Mouse (Mus musculus) Patski (cell line): ENCODE data around the gene Pan2. TPM values are rescaled to one million over a fixed set of nuclear protein-coding genes. Genes with fewer than 3 reads are reported as not detected.

Source experiments
- ATAC-seq: fragments of 100-300 bp; one replicate; pipeline ENCODE4 v1.8.0; 2021
- CTCF ChIA-PET: fragments of 350-600 bp; sonication (Branson Sonifier 250); formaldehyde crosslinking; loops from one replicate; lab custom pipeline; 2022; ENCODE audit warnings: inconsistent platforms; lab: Charles Lee
- POLR2A ChIA-PET: fragments of 350-600 bp; sonication (Branson Sonifier 250); formaldehyde crosslinking; loops from one replicate; lab custom pipeline; 2022; ENCODE audit warnings: antibody characterized with exemption, inconsistent platforms; lab: Charles Lee
- DNase-seq: peaks from one replicate; pipeline ENCODE4 v3.0.0-alpha.2; 2011; ENCODE audit warnings: low read depth, low spot score
- H3K27me3 ChIP-seq: fragments of 371-371 bp; one replicate; pipeline ENCODE4 v1.5.1; 2021
- CTCF ChIP-seq: fragments of 100-300 bp; IDR thresholded peaks from one replicate; pipeline ENCODE4 v1.5.1; 2021
- in situ Hi-C: fragments of 300-500 bp; cut with MboI; formaldehyde crosslinking; loops from 3 replicates; pipeline ENCODE4 v1.11.1; 2018; ENCODE audit warnings: low pct_unique_long_range_greater_than_20kb, mixed read lengths
- polyA plus RNA-seq: library from polyadenylated mRNA; unstranded; gene quantifications from one replicate; pipeline ENCODE4 v1.2.3, GENCODE M21; 2021

The Pan2 gene
- polyA plus RNA-seq, 1 experiment from 2014 or later = 20.3 TPM

DNA sequence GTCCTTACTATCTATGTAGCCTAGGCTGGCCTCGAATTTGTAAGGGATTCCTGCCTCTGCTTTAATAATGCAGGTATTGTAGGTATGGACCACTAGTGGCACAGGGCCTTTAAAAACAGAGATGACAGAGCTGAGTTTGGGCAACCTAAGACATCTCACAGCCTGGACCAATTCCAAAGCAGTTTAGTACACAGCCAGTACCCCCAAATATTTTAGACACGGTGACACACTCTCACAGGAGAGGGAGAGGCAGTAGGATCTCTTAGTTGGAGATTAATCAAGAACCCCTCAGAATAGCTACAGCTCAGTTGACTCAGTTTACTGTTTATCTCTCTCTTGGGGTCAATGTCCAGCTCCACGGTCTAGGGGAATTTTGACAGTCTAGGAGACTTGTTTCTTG is 778 bp upstream of the Pan2 start:
- POLR2A ChIA-PET = interaction anchor here (1.3 kb wide), 1 partner anchor 10 kb away, joined by 7 read pairs; no protein-coding TSS in a partner anchor
- in situ Hi-C loops = no loop called here
- DNase-seq (no peak), ATAC-seq (no peak)
- H3K27me3 ChIP-seq = no peaks in the 10 kb centered on the region
- no peak for TF ChIP-seq CTCF
- CTCF ChIA-PET = interaction anchor here (1.0 to 1.3 kb wide), 2 partner anchors 17 to 20 kb away, joined by 3 read pairs; partner anchors contain the start of gene Cnpy2

DNA sequence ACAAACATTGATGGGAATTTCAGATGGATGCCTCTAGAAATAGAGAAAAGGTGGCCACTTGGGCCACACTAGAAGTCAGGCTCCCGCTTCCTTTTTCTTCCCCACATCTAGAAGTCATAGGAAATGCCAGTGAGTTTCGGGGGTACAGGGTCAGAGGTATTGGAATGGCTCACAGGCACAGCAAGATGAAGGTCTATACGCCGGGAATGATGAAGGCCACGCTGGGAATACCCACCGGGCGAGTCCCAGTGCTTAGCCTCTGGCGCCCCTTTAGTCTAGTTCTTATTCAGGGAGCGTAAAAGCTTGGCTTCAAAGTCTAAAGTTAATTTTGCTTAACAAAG is 380 bp upstream of the Pan2 start:
- no peak for DNase-seq
- TF ChIP-seq CTCF = no peak
- in situ Hi-C loops = no loop called here
- ChIA-PET POLR2A (interaction anchor here (1.3 kb wide), 1 partner anchor 11 kb away, joined by 7 read pairs; no protein-coding TSS in a partner anchor), CTCF (interaction anchor here (1.3 to 2.3 kb wide), 2 partner anchors 17 to 20 kb away, joined by 3 to 5 read pairs; partner anchors contain the start of gene Cnpy2)
- no peaks in the 10 kb centered on the region for H3K27me3 ChIP-seq
- no peak for ATAC-seq

DNA sequence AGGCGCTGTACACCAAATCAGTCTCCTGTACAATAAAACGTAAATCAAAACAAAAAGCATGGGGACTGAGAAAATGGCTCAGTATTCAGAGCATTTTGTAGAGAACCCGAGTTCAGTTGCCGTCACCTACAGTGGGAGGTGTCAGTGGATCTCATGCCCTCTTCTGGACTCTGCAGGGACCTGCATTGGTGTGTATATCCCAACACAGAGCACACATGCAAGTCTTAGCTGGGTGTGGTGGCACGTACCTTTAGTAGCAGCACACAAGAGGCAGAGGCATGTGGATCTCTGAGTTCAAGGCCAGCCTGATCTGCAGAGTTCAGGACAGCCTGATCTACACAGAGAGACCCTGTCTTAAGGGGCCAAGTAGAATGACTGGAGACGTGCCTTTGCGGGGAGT is 6.5 kb downstream of the Pan2 start:
- ATAC-seq = no peak
- no peak for TF ChIP-seq CTCF
- POLR2A ChIA-PET = no interaction called here
- in situ Hi-C loops = no loop called here
- CTCF ChIA-PET = interaction anchor here (0.9 kb wide), 1 partner anchor 26 kb away, joined by 3 read pairs; no protein-coding TSS in a partner anchor
- no peak for DNase-seq
- no peaks in the 10 kb centered on the region for H3K27me3 ChIP-seq

DNA sequence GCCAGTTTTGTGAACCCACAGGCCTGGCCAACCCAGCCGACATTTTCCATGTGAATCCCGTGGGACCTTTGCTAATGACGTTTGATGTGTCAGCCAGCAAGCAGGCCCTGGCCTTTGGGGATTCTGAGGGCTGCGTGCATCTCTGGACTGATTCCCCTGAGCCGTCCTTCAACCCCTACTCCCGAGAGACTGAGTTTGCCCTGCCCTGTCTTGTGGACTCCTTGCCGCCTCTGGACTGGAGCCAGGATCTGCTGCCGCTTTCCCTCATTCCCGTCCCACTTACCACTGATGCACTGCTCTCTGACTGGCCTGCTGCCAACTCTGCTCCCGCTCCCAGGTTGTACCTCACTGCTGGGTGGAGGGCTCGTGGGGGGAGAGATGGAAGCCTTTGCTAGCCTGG is 7.0 kb downstream of the Pan2 start:
- no peaks in the 10 kb centered on the region for H3K27me3 ChIP-seq
- DNase-seq (no peak), ATAC-seq (no peak)
- ChIA-PET CTCF (no interaction called here), POLR2A (no interaction called here)
- in situ Hi-C loops = no loop called here
- no peak for TF ChIP-seq CTCF

DNA sequence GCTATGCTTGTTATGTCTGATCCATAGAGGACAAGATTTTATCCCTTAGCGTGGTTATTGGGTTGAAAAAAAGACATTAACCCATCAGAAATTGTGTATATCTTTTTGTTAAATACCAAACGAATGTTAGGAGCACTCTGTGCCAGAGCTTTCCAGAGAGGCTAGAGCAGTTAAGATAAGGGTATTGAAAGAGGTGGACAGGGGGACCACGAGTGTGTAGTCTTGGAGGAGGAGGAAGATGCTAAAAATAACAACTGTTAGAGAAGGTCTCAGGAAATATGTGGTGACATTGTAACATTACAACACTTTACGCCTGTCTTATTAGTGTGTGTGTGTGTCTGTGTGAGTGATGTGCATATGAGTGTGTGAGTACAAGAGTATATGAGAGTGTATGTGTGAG is 7.8 kb downstream of the Pan2 start:
- CTCF ChIA-PET = no interaction called here
- no peak for TF ChIP-seq CTCF
- in situ Hi-C loops = no loop called here
- POLR2A ChIA-PET = no interaction called here
- DNase-seq (no peak), ATAC-seq (no peak)
- H3K27me3 ChIP-seq = no peaks in the 10 kb centered on the region

DNA sequence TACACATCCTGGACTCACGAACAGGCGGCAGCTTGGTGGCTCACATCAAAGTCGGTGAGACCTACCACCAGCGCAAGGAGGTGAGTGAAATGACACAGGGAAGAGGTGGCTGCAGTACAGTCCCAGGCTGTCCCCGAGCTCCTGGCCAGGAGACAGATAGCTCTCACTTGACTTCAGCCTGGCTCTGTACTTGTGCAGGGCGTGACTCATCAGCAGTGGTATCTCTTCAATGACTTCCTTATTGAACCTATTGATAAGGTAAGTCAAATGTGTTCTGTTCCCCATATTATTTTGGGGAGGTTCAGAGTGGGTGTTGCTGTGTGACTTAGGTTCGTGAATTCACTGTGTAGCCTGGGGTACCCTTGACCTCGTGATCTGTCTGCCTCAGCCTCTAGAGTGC is 12.4 kb downstream of the Pan2 start:
- no peak for TF ChIP-seq CTCF
- in situ Hi-C loops = no loop called here
- DNase-seq (no peak), ATAC-seq (no peak)
- no peaks in the 10 kb centered on the region for H3K27me3 ChIP-seq
- CTCF ChIA-PET = interaction anchor here (1.2 to 1.4 kb wide), 2 partner anchors 11 to 45 kb away, joined by 3 read pairs; no protein-coding TSS in a partner anchor
- POLR2A ChIA-PET = interaction anchor here (0.6 to 0.9 kb wide), 2 partner anchors 12 to 59 kb away, joined by 3 read pairs; no protein-coding TSS in a partner anchor

DNA sequence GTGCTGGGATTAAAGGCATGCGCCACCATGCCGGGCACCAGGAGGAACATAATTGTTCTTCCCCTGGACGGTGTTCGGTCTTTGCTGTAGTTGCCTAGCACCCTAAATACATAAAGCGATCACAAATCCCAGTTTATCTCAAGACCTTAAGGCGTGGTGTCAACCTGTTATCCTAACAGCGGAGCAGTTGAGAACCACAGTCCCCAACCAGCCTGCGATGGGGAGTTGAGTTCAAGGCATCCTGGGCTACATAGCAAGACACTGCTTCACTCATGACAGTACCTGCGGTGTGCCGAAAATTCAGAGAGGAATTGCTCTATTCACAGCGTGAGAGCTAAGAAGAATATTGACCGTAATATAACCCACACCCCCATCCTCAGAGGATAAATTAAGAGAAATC is 18.5 kb downstream of the Pan2 start:
- in situ Hi-C loops = no loop called here
- H3K27me3 ChIP-seq = no peaks in the 10 kb centered on the region
- TF ChIP-seq CTCF = no peak
- DNase-seq = no peak
- POLR2A ChIA-PET = interaction anchor here (3.0 kb wide), 1 partner anchor 16 kb away, joined by 19 read pairs; the partner anchor contains the start of gene Cs
- CTCF ChIA-PET = interaction anchor here (1.2 to 6.4 kb wide), 5 partner anchors 9 to 20 kb away, joined by 3 to 42 read pairs (median 5); partner anchors contain the start of genes Cs and Pan2
- no peak for ATAC-seq

DNA sequence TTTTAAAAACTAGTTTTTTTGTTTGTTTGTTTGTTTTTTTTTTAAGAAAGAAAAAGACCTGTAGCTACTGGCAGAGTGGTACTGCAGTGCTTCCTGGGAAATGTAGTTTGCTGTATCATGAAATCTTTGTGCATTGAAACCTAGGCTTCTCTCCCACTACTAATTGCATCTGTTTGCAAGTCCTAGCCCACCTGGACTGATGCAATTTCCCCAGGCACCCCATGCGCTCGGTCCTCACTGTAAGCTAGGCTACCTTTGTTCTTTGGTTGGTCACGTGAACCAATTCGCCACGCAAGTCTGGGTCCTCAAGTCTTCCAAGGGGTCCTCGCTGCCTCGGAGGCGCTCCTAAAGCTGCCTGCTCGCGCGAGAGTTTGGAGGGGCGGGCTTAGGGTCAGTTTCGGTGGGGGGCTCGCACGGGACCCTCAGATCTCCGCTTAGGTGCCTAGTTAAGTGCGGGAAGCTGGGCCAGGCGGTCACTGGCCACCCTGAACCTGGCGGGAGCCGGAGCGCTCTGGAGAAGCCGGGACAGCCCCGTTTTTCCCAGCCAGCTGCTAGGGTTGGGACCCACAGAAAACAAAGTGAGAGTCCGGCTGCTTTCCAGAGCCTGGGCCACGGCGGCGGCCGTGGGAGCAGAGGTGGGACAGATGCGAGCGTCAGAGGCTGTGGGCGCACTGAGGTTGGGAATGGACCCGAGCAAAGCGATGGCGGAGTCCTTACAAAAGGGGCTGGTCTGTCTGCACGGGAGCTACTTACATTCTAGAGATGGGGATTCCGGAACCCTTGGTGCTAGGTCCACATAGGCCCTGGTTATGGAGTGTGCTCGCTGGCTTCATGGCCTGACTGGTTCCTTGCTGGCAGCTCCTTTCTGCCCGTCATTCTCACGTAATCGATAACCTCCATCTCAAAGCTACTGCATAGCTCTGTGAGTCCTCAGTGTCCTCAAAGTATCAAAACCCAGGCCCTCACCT is 19.3 kb downstream of the Pan2 start, which contains the start of gene Cnpy2:
Gene Cnpy2 (plus strand): TSS at position 319 of the 968 bp plus-strand sequence.
- POLR2A ChIA-PET = interaction anchor here (0.6 to 3.0 kb wide), 6 partner anchors 11 to 843 kb away, joined by 3 to 19 read pairs (median 4); partner anchors contain the start of genes Cs, Nabp2 and Rnf41
- ATAC-seq = peak; percentile 70
- in situ Hi-C loops = no loop called here
- CTCF ChIA-PET = interaction anchor here (1.2 to 6.4 kb wide), 5 partner anchors 9 to 20 kb away, joined by 3 to 42 read pairs (median 5); partner anchors contain the start of genes Cs and Pan2
- DNase-seq = no peak
- no peaks in the 10 kb centered on the region for H3K27me3 ChIP-seq
- no peak for TF ChIP-seq CTCF

DNA sequence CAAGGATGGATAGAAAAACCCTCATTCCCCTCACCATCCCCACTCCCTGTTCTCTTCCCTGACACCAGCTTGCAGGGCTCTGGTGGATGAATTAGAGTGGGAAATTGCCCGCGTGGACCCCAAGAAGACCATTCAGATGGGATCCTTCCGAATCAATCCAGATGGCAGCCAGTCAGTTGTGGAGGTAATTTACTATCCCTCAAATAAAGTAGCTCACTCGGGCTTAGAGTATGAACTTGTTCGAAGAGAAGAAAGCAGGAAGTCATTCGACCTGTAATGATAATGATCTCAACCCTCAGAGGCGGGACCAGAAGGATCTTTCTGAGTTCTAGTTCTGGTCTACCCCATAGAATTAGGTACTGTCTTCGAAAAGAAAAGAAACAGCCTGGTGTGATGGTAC is 20.4 kb downstream of the Pan2 start:
- DNase-seq (no peak), ATAC-seq (no peak)
- no peaks in the 10 kb centered on the region for H3K27me3 ChIP-seq
- in situ Hi-C loops = no loop called here
- CTCF ChIA-PET = interaction anchor here (1.3 to 6.4 kb wide), 4 partner anchors 8 to 35 kb away, joined by 3 to 42 read pairs (median 6); partner anchors contain the start of genes Cs and Pan2
- no peak for TF ChIP-seq CTCF
- POLR2A ChIA-PET = interaction anchor here (0.6 to 3.0 kb wide), 5 partner anchors 9 to 844 kb away, joined by 3 to 19 read pairs (median 4); partner anchors contain the start of genes Cs, Nabp2 and Rnf41

DNA sequence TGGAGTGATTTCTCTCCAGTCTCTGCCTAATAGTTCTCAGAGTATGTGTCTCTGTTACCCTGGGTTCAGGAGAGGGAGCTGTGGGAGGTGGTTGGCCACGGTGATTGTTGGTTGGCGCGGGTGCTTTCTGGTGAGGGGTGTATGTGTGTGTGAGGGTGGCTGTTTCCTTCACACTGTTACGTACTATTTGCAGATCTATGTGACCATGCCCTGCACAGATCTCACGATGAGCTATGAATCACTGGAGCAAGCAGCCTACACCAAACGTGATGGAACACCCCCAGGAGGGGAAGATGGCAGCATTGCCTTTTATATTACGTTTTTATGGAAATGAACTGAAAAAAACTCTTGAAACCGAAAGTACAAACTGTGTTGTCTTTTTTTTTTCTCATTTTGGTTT is 23.7 kb downstream of the Pan2 start:
- ATAC-seq (no peak), DNase-seq (no peak)
- ChIA-PET POLR2A (interaction anchor here (0.7 to 1.0 kb wide), 4 partner anchors 9 to 145 kb away, joined by 3 to 6 read pairs (median 3); partner anchors contain the start of genes Nabp2 and Rnf41), CTCF (interaction anchor here (6.4 kb wide), 1 partner anchor 9 kb away, joined by 42 read pairs; the partner anchor contains the start of gene Cs)
- no peaks in the 10 kb centered on the region for H3K27me3 ChIP-seq
- no peak for TF ChIP-seq CTCF
- in situ Hi-C loops = no loop called here
